Mouse (Mus musculus) heart, embryonic 16.5 days (tissue): ENCODE measurements around the gene Gm6525. TPM values are rescaled to one million over a fixed set of nuclear protein-coding genes. Genes with fewer than 3 reads are reported as not detected.

Source experiments
- ATAC-seq: fragments of 200-750 bp; cut with Nextera tagmentation; replicated peaks from 2 replicates; pipeline ENCODE4 v1.8.0; 2017; ENCODE audit warnings: moderate number of reproducible peaks; ENCODE audit not compliant: insufficient read depth, low FRiP score; ENCODE audit errors: extremely low read depth
- H3K27ac ChIP-seq: fragments of 300-500 bp; sonication (generic); 2 replicates; pipeline ENCODE4 v1.5.1; 2014; ENCODE audit warnings: mild to moderate bottlenecking, low read length, control low read depth, moderate library complexity
- H3K27me3 ChIP-seq: fragments of 300-500 bp; sonication (generic); 2 replicates; pipeline ENCODE4 v1.6.1; 2014; ENCODE audit warnings: low read length, mixed read lengths; ENCODE audit not compliant: control insufficient read depth, insufficient read depth
- H3K36me3 ChIP-seq: fragments of 300-500 bp; sonication (generic); 2 replicates; pipeline ENCODE4 v1.6.1; 2014; ENCODE audit not compliant: control insufficient read depth, insufficient read depth
- H3K4me1 ChIP-seq: fragments of 300-500 bp; sonication (generic); 2 replicates; pipeline ENCODE4 v1.6.1; 2014; ENCODE audit warnings: low read length, mixed read lengths; ENCODE audit not compliant: control insufficient read depth, insufficient read depth
- H3K4me2 ChIP-seq: fragments of 300-500 bp; sonication (generic); 2 replicates; pipeline ENCODE4 v1.6.1; 2014; ENCODE audit warnings: low read depth, mild to moderate bottlenecking, control low read depth, low read length
- H3K4me3 ChIP-seq: fragments of 300-500 bp; sonication (generic); 2 replicates; pipeline ENCODE4 v1.5.1; 2014; ENCODE audit warnings: mild to moderate bottlenecking, control low read depth, low read length
- H3K9ac ChIP-seq: fragments of 300-500 bp; sonication (generic); 2 replicates; pipeline ENCODE4 v1.6.1; 2014; ENCODE audit warnings: low read length, control low read depth
- H3K9me3 ChIP-seq: fragments of 300-500 bp; sonication (generic); replicated peaks from 2 replicates; pipeline ENCODE4 v1.6.1; 2016; ENCODE audit warnings: low read length; ENCODE audit not compliant: control insufficient read depth
- WGBS: fragments of 180-500 bp; shearing (Covaris S2); extraction: QIAGEN DNeasy Blood & Tissue Kit; methylation state at CpG from one replicate; pipeline ENCODE4 v1.1.7; 2014; 5-methylcytosine and 5-hydroxymethylcytosine counted together
- polyA plus RNA-seq: library from polyadenylated mRNA; unstranded; fragments of >200 nt; fragmentation: Nextera tagmentation; extraction: Ambion mirVana; gene quantifications from 2 replicates; pipeline ENCODE4 v1.2.1, GENCODE M21; 2015

The Gm6525 gene
- polyA plus RNA-seq, 1 experiment from 2014 or later: 0.32 TPM

GRCm38 (mm10) chr3:84157559-84158350, 16.1 kb upstream of the Gm6525 start:
- H3K9ac ChIP-seq: no peak overlapping the region
- ATAC-seq: no peak
- H3K9me3 ChIP-seq: no peaks in the 10 kb centered on the region
- WGBS: 82% methylated on average over 4 of the region's 4 CpGs
- H3K27ac ChIP-seq: no peak overlapping the region
- H3K4me3 ChIP-seq: no peak overlapping the region
- H3K36me3 ChIP-seq: no peaks in the 10 kb centered on the region; the same call in 1 of the 2 replicates
- H3K27me3 ChIP-seq: no peaks in the 10 kb centered on the region
- H3K4me2 ChIP-seq: no peak overlapping the region
- H3K4me1 ChIP-seq: peaks cover 3% of the 10 kb centered on the region; the same call in 1 of the 2 replicates

GRCm38 (mm10) chr3:84165391-84165790, 8.5 kb upstream of the Gm6525 start:
- 91% methylated on average over 3 of the region's 3 CpGs for WGBS
- Histone ChIP-seq H3K9ac (no peak overlapping the region), H3K9me3 (no peaks in the 10 kb centered on the region), H3K36me3 (peaks cover 13% of the 10 kb centered on the region; the same call in 1 of the 2 replicates), H3K27ac (no peak overlapping the region), H3K4me1 (no peaks in the 10 kb centered on the region), H3K27me3 (no peaks in the 10 kb centered on the region), H3K4me2 (no peak overlapping the region), H3K4me3 (no peak overlapping the region)
- ATAC-seq: no peak

DNA sequence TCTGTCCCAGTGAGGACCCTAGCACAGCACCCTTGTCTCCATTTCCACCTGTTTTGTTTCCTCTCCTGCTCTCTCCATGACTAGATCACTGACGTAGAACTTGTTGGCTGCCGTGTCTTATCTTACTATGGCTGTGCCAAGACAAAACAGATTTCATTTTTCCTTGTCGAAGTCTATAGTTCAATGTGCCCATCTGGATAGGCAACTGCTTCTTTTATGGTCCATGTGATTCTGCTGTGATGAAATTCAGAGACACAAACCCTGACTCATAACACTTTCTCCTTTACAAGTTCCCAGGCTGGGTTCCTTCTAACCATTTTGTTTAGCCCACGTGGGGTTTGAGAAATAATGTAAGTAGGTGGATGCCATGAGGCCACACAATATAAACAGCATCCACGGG, 7.8 kb upstream of the Gm6525 start:
- no peak overlapping the region for H3K4me2 ChIP-seq
- H3K27ac ChIP-seq: no peak overlapping the region
- no peaks in the 10 kb centered on the region for H3K27me3 ChIP-seq
- H3K36me3 ChIP-seq: peaks cover 13% of the 10 kb centered on the region; the same call in 1 of the 2 replicates
- H3K4me1 ChIP-seq: no peaks in the 10 kb centered on the region
- H3K9me3 ChIP-seq: no peaks in the 10 kb centered on the region
- no peak overlapping the region for H3K4me3 ChIP-seq
- no peak overlapping the region for H3K9ac ChIP-seq
- WGBS: 87% methylated on average over 5 of the region's 5 CpGs
- ATAC-seq: no peak

DNA sequence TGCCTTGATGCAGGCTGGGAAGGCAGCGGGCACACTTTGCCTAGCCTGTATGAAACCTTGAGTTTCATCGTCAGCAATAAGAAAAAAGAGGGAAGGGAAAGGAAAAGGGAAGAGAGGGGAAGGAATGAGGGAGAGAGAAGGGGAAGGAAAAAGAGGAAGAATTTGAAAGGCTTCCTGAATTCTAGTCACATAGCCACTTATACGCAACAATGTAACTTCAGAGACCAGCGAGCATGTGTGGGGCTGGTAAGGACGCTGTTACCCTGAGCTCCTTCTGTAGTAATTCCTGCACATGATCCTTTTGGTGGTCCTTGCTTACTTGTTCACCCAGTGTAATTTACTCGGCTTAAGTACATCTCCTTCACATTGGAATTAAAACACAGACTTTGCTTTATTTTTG, 5.0 kb upstream of the Gm6525 start:
- Histone ChIP-seq H3K4me3 (no peak overlapping the region), H3K9ac (no peak overlapping the region), H3K4me1 (no peaks in the 10 kb centered on the region), H3K4me2 (no peak overlapping the region), H3K9me3 (no peaks in the 10 kb centered on the region), H3K36me3 (peaks cover 13% of the 10 kb centered on the region; the same call in 1 of the 2 replicates), H3K27me3 (no peaks in the 10 kb centered on the region), H3K27ac (no peak overlapping the region)
- ATAC-seq: no peak
- WGBS: 86% methylated on average over 6 of the region's 6 CpGs

DNA sequence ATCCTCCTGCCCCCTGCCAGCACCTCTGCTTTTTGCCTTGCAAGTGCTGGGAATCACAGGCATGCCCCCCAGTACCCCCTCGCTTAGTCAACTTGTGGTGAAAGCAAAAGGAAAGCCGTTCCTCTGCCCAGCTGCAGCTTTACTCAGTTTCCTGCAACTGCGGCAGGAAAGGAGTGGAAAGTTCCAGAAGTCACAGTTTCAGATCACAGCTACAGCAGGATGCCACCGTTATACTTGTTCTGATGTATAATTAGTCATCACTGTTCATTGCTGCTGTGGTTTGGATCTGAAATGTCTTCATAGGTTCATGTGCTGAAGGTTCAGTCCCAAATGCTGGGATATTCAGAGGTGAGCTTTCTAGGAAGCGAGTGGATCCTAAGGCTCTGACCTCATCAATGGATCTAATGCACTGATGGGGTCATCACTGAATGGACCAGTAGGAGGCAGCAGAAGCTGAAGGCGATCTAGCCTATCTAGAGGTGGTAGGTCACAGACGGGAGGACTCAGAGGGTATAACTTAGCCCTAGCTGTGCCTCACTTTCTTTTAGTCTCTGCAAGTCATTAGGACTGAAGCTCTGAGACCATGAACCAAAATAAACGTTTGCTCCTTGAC, 4.4 kb upstream of the Gm6525 start:
- Histone ChIP-seq H3K4me1 (no peaks in the 10 kb centered on the region), H3K4me3 (no peak overlapping the region), H3K36me3 (peaks cover 13% of the 10 kb centered on the region; the same call in 1 of the 2 replicates), H3K9me3 (no peaks in the 10 kb centered on the region), H3K27me3 (no peaks in the 10 kb centered on the region), H3K4me2 (no peak overlapping the region), H3K27ac (no peak overlapping the region), H3K9ac (no peak overlapping the region)
- WGBS: 64% methylated on average over 8 of the region's 8 CpGs
- no peak for ATAC-seq

DNA sequence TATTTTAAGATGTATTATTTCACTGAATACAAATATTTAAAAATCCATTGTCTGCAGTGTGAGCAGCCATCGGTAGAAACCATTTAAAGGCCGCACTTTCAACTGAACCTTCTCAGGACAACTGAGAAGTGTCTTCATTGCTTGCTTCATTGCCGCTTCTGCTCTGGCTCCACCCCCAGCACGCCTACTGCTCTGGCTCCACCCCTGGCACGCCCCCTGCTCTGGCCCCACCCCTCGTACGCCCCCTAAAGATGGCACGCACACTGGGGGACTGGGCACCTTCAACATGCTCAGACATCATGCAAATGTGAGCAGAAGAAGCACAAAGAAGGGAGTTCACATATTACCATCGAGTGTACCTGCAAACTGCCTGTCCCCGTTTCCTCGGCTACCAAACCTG, 1.5 kb upstream of the Gm6525 start:
- Histone ChIP-seq H3K36me3 (no peaks in the 10 kb centered on the region; the same call in 1 of the 2 replicates), H3K9ac (no peak overlapping the region), H3K4me3 (no peak overlapping the region), H3K27ac (no peak overlapping the region), H3K27me3 (no peaks in the 10 kb centered on the region), H3K4me1 (no peaks in the 10 kb centered on the region), H3K9me3 (no peaks in the 10 kb centered on the region), H3K4me2 (no peak overlapping the region)
- WGBS: 37% methylated on average over 11 of the region's 11 CpGs
- ATAC-seq: no peak

DNA sequence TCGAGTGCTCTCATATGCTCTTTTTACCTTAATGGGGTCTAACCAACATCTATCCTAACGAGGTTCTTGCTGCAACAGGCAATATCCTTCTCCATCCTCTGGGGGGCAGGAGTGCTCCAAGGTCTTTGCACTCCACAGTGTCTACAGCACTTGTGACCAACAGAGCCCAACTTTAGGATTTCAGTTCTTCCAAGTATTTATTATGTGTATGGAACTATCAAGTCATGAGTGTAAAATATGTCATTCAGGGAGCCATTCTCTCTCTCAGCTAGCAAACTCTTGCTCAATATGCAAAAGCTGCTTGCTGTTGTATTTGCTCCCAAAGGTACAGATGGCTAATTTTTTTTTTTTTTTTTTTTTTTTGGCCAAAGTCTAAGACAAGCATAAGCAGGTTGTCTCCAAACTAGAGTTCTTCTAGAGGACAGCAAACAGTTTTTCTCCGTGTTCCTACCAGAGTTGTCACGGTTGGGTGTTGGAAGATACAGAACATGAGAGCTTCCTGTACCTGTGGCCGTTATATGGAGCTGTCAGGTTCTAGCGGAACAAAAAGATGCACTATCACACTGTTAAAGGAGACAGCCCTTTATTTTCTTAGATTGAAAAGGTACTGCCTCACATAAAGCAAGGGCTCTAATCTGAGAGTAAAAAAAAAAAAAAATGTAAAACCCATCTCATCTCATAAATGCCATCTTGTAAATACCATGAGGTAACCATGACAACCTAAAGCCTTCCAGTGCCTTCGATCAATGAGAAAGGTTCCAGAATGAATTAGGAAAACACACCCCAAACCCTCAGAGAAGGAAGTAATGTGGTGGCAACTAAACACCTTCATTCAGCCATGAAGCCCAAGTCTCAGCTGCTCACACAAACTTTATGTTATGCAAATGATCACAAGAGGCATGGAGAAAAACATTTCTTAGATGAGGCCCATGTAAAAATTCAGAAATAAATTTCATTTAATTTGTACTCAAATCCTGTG, 1.7 kb downstream of the Gm6525 start:
- Histone ChIP-seq H3K4me1 (no peaks in the 10 kb centered on the region), H3K4me2 (no peak overlapping the region), H3K27me3 (no peaks in the 10 kb centered on the region), H3K36me3 (no peaks in the 10 kb centered on the region; the same call in 1 of the 2 replicates), H3K9ac (no peak overlapping the region), H3K27ac (no peak overlapping the region), H3K9me3 (no peaks in the 10 kb centered on the region), H3K4me3 (no peak overlapping the region)
- 58% methylated on average over 7 of the region's 7 CpGs for WGBS
- ATAC-seq: peak; percentile 63; the same call in 1 of the 2 replicates

DNA sequence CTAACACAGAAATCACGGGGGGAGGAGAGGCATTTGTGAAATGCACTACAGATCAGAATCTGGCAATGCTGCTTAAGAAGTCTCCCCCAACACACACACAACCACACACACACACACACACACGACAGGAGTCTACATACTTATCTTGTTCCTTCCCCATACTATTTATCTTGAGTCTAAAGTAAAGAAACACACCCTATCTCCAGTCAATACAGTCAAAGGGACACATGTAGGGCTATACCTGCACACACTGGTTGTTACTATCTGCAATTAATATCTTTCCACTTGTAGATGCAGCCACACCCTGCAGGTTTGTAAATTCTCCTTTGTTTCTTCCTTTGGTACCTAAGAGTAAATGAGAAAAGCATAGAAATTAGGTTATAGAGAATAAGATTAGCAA, 3.9 kb downstream of the Gm6525 start:
- ATAC-seq: no peak
- Histone ChIP-seq H3K27me3 (no peaks in the 10 kb centered on the region), H3K9ac (no peak overlapping the region), H3K27ac (no peak overlapping the region), H3K36me3 (no peaks in the 10 kb centered on the region; the same call in 1 of the 2 replicates), H3K4me2 (no peak overlapping the region), H3K4me3 (no peak overlapping the region), H3K4me1 (no peaks in the 10 kb centered on the region), H3K9me3 (no peaks in the 10 kb centered on the region)
- 59% methylated on average over 2 of the region's 2 CpGs for WGBS
